Mouse (Mus musculus) midbrain, postnatal 0 days (tissue): ENCODE measurements around the gene Trf. TPM values are rescaled to one million over a fixed set of nuclear protein-coding genes. Genes with fewer than 3 reads are reported as not detected.
"Not testable (repeated sequence)": the region's sequence is repeated elsewhere in the genome, so short reads cannot be mapped to it uniquely, and the experiment has no call there.

Experiments used
- ATAC-seq: fragments of 200-750 bp; cut with Nextera tagmentation; 2 replicates; pipeline ENCODE4 v1.8.0; 2017; ENCODE audit warnings: moderate number of reproducible peaks, mild to moderate bottlenecking, moderate TSS enrichment, moderate library complexity; ENCODE audit not compliant: low FRiP score
- DNase-seq: peaks from one replicate; pipeline ENCODE4 v3.0.0-alpha.2; 2015; ENCODE audit warnings: low spot score
- H3K27ac ChIP-seq: fragments of 300-500 bp; sonication (generic); 2 replicates; pipeline ENCODE4 v1.5.1; 2014; ENCODE audit warnings: low read depth, mild to moderate bottlenecking, low read length, mixed read lengths
- H3K27me3 ChIP-seq: fragments of 300-500 bp; sonication (generic); 2 replicates; pipeline ENCODE4 v1.6.1; 2014; ENCODE audit warnings: low read length, control low read depth, mixed read lengths; ENCODE audit not compliant: insufficient read depth
- H3K36me3 ChIP-seq: fragments of 300-500 bp; sonication (generic); 2 replicates; pipeline ENCODE4 v1.6.1; 2014; ENCODE audit warnings: low read length, control low read depth, mixed read lengths; ENCODE audit not compliant: insufficient read depth
- H3K4me1 ChIP-seq: fragments of 300-500 bp; sonication (generic); 2 replicates; pipeline ENCODE4 v1.6.1; 2014; ENCODE audit warnings: mild to moderate bottlenecking, control low read depth, antibody characterized with exemption, low read length, mixed read lengths; ENCODE audit not compliant: insufficient read depth
- H3K4me2 ChIP-seq: fragments of 300-500 bp; sonication (generic); 2 replicates; pipeline ENCODE4 v1.6.1; 2014; ENCODE audit warnings: low read depth, mild to moderate bottlenecking, low read length, mixed read lengths; ENCODE audit not compliant: poor library complexity, severe bottlenecking
- H3K4me3 ChIP-seq: fragments of 300-500 bp; sonication (generic); 2 replicates; pipeline ENCODE4 v1.5.1; 2014; ENCODE audit warnings: low read depth, mild to moderate bottlenecking, low read length, moderate library complexity
- H3K9ac ChIP-seq: fragments of 300-500 bp; sonication (generic); replicated peaks from 2 replicates; pipeline ENCODE4 v1.6.1; 2014; ENCODE audit warnings: mild to moderate bottlenecking, low read length, moderate library complexity, mixed read lengths; ENCODE audit not compliant: poor library complexity, severe bottlenecking
- H3K9me3 ChIP-seq: fragments of 300-500 bp; sonication (generic); 2 replicates; pipeline ENCODE4 v1.6.1; 2016; ENCODE audit warnings: low read length, control low read depth
- CTCF ChIP-seq: IDR thresholded peaks from 2 replicates; pipeline ENCODE4 v1.5.1; 2016; ENCODE audit warnings: antibody characterized with exemption, mild to moderate bottlenecking
- WGBS: fragments of 180-500 bp; shearing (Covaris S2); extraction: QIAGEN DNeasy Blood & Tissue Kit; methylation state at CpG from one replicate; pipeline ENCODE4 v1.1.7; 2014; 5-methylcytosine and 5-hydroxymethylcytosine counted together
- polyA plus RNA-seq: library from polyadenylated mRNA; unstranded; fragments of >200 nt; fragmentation: Nextera tagmentation; extraction: Ambion mirVana; gene quantifications from 2 replicates; pipeline ENCODE4 v1.2.1, GENCODE M21; 2015
- total RNA-seq: library from RNA; depleted of rRNA; stranded (reverse); fragments of >200 nt; gene quantifications from 2 replicates; pipeline ENCODE4 v1.2.3, GENCODE M21; 2014; rRNA removed

Trf gene
- total and polyA plus RNA-seq, 2 experiments from 2014 or later: 22.7 to 29.9 TPM

DNA sequence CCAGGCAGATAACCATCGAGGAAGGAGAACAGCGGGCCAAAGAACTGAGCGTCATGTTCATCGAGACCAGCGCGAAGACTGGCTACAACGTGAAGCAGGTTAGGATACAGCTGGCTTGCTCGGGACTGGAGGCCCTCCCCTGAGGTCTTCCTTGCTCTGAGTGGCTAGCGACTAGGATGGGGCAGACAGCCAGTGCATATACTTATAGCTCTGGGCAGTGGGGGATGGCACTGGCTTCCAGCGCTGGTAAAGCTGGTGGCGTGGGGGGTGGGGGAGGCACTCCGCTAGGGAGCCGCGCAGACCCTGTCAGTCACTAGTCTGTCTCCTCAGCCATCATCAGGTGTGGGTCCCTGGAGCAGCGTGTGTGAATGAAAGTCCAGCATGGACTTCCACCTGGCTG, 66.4 kb downstream of the Trf start:
- no peak for TF ChIP-seq CTCF
- Histone ChIP-seq H3K9ac (no peak overlapping the region), H3K4me1 (no peaks in the 10 kb centered on the region), H3K27ac (no peak overlapping the region), H3K36me3 (peaks cover 55% of the 10 kb centered on the region), H3K9me3 (no peaks in the 10 kb centered on the region), H3K4me3 (no peak overlapping the region), H3K27me3 (no peaks in the 10 kb centered on the region), H3K4me2 (no peak overlapping the region)
- no peak for ATAC-seq
- 66% methylated on average over 15 of the region's 15 CpGs for WGBS
- no peak for DNase-seq

DNA sequence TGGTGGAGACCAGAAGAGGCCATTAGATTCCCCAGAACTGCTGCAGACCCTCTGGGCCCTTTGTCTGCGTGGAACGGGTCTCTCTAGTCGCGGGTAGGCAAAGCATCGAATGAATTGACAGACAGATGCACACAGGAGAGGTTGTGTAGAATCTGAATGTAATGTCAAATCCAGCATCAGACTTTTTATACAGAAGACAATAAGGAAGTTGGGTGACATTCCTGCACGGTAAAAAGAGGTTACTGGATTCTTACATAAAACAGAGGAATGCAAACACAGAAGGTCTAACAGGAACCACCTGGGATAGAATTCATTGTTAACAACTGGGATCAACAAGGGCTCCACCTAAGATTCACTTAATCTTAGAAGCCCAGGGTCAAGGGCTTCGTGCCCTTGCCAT, 75.1 kb downstream of the Trf start:
- 87% methylated on average over 7 of the region's 7 CpGs for WGBS
- not testable (repeated sequence) for DNase-seq, H3K9me3 ChIP-seq, H3K27ac ChIP-seq, H3K27me3 ChIP-seq, H3K9ac ChIP-seq, H3K4me3 ChIP-seq, H3K4me2 ChIP-seq, ATAC-seq, H3K4me1 ChIP-seq
- peaks cover 13% of the 10 kb centered on the region; the same call in 1 of the 2 replicates for H3K36me3 ChIP-seq

DNA sequence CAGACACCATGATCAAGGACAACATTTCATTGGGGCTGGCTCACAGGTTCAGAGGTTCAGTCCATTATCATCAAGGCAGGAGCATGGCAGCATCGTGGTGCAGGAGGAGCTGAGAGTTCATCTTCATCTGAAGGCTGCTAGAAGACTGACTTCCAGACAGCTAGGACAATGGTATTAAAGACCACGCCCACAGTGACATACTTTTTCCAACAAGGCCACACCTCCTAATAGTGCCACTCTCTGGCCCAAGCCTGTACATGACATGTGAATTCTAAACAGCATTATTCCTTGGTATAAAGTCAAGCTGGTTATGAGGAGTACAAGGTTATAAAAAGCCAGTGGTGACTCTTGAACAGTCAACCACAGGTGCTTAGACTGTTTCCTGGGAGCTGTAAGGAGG, 75.7 kb downstream of the Trf start:
- DNase-seq: no peak
- peaks cover 15% of the 10 kb centered on the region for H3K36me3 ChIP-seq
- TF ChIP-seq CTCF: no peak
- no peak overlapping the region for H3K9ac ChIP-seq
- H3K4me3 ChIP-seq: no peak overlapping the region
- no peak overlapping the region for H3K27ac ChIP-seq
- no peaks in the 10 kb centered on the region for H3K9me3 ChIP-seq
- H3K27me3 ChIP-seq: no peaks in the 10 kb centered on the region
- H3K4me1 ChIP-seq: no peaks in the 10 kb centered on the region
- no peak overlapping the region for H3K4me2 ChIP-seq
- ATAC-seq: no peak
- 84% methylated on average over 2 of the region's 2 CpGs for WGBS

Other genes starting within 250 kb of the Trf start
- gene Slco2a1, start 241.7 kb downstream of the Trf start, total RNA-seq: 9.3 and 9.9 TPM in 2 replicates
- 4.2 and 4.9 TPM in 2 replicates for gene Slco2a1, start 241.7 kb downstream of the Trf start, polyA plus RNA-seq
- gene Rab6b, start 118.7 kb downstream of the Trf start, total RNA-seq: 228 and 249 TPM in 2 replicates
- gene Rab6b, start 118.7 kb downstream of the Trf start, polyA plus RNA-seq: 157 and 162 TPM in 2 replicates
- gene Srprb, start 28.3 kb downstream of the Trf start, total RNA-seq: 50.7 and 52.5 TPM in 2 replicates
- 44.5 and 49.7 TPM in 2 replicates for gene Srprb, start 28.3 kb downstream of the Trf start, polyA plus RNA-seq
- 3.0 TPM in 1 of 2 replicates, not detected in the other for gene Gm20425, start 137 bp downstream of the Trf start, total RNA-seq
- 2.1 and 4.5 TPM in 2 replicates for gene Gm20425, start 137 bp downstream of the Trf start, polyA plus RNA-seq
- gene 1300017J02Rik, start 74.6 kb upstream of the Trf start, total RNA-seq: 0.27 TPM in 1 of 2 replicates, not detected in the other
- gene 1300017J02Rik, start 74.6 kb upstream of the Trf start, polyA plus RNA-seq: 0.27 and 0.56 TPM in 2 replicates
- gene Topbp1, start 74.8 kb upstream of the Trf start, total RNA-seq: 16.9 and 23.8 TPM in 2 replicates
- gene Topbp1, start 74.8 kb upstream of the Trf start, polyA plus RNA-seq: 10.0 and 11.5 TPM in 2 replicates
- 102 and 128 TPM in 2 replicates for gene Cdv3, start 135.4 kb upstream of the Trf start, total RNA-seq
- 84.2 and 87.1 TPM in 2 replicates for gene Cdv3, start 135.4 kb upstream of the Trf start, polyA plus RNA-seq
- 1.2 and 1.8 TPM in 2 replicates for gene Bfsp2, start 250.0 kb upstream of the Trf start, total RNA-seq
- gene Bfsp2, start 250.0 kb upstream of the Trf start, polyA plus RNA-seq: 3.0 and 3.3 TPM in 2 replicates